In genomic region chr4:155831205-155831766, GRCm38 (mm10) we compare ENCODE assay signal across 8 mouse cellular contexts. TPM values are rescaled to one million over a fixed set of nuclear protein-coding genes. Genes with fewer than 3 reads are reported as not detected.
DNase-seq lines count a peak whose midpoint lies in the region; ATAC-seq and TF ChIP-seq lines count a peak whose summit lies in the region.

Aurkaip1 (plus strand) TSS chr4:155831272.

- peaks cover 37% of the 10 kb centered on the region for H3K4me1 ChIP-seq in erythroblast, embryonic 14.5 days (ENCODE audit: control insufficient read depth)
- H3K4me1 ChIP-seq in heart, embryonic 11.5 days (ENCODE audit: control insufficient read depth, insufficient read depth, low read length): peaks cover 10% of the 10 kb centered on the region
- peaks cover 22% of the 10 kb centered on the region for H3K4me1 ChIP-seq in kidney, embryonic 16.5 days (ENCODE audit: insufficient read depth, low read length)
- peaks cover 18% of the 10 kb centered on the region for H3K4me1 ChIP-seq in liver, adult 2 months (ENCODE audit: control insufficient read depth, insufficient read depth, low read length)

- H3K4me3 ChIP-seq in C2C12 (ENCODE audit: insufficient read depth, poor library complexity, severe bottlenecking) (peak within 1 kb of the TSS; percentile 74), myocyte (peak within 1 kb of the TSS; percentile 86)
- peak within 1 kb of the TSS; percentile 65 for H3K4me3 ChIP-seq in erythroblast, embryonic 14.5 days (replicated peaks)
- peak within 1 kb of the TSS; percentile 93 for H3K4me3 ChIP-seq in heart, embryonic 11.5 days (ENCODE audit: low read depth, low read length)
- peak within 1 kb of the TSS; percentile 93 for H3K4me3 ChIP-seq in kidney, embryonic 16.5 days (ENCODE audit: low read length)
- H3K4me3 ChIP-seq in liver, adult 2 months (ENCODE audit: insufficient read depth, low read depth, low read length): peak within 1 kb of the TSS; percentile 92

- peak; percentile 90 for ATAC-seq in heart, embryonic 11.5 days (replicated peaks; ENCODE audit: insufficient number of reproducible peaks, low FRiP score, low TSS enrichment)
- peak; percentile 94 for ATAC-seq in kidney, embryonic 16.5 days (ENCODE audit: low FRiP score, low TSS enrichment)

- H3K79me2 ChIP-seq in C2C12 (ENCODE audit: control insufficient read depth, insufficient read depth) (peaks cover 19% of the 10 kb centered on the region), myocyte (ENCODE audit: control insufficient read depth, insufficient read depth) (peaks cover 21% of the 10 kb centered on the region)
- peaks cover 8% of the 10 kb centered on the region; the same call in 1 of the 2 replicates for H3K79me2 ChIP-seq in liver, adult 2 months (ENCODE audit: control insufficient read depth, insufficient read depth, low read length)

- no peaks in the 10 kb centered on the region for H3K9me3 ChIP-seq in erythroblast, embryonic 14.5 days (ENCODE audit: control insufficient read depth, low read length)
- no peaks in the 10 kb centered on the region for H3K9me3 ChIP-seq in heart, embryonic 11.5 days (replicated peaks; ENCODE audit: control insufficient read depth, low read length)
- H3K9me3 ChIP-seq in kidney, embryonic 16.5 days (ENCODE audit: low read length): no peaks in the 10 kb centered on the region

- DNase-seq in brain, embryonic 14.5 days (ENCODE audit: low read depth): peak; percentile 99
- peak; percentile 88 for DNase-seq in liver, adult 2 months (ENCODE audit: extremely low read depth, low read depth, low spot score)
- DNase-seq in splenic B cell, adult 2 months (ENCODE audit: low read depth, low spot score): peak; percentile 96

- H3K4me2 ChIP-seq in heart, embryonic 11.5 days: peak within 1 kb of the TSS; percentile 96
- peak within 1 kb of the TSS; percentile 96 for H3K4me2 ChIP-seq in kidney, embryonic 16.5 days (replicated peaks; ENCODE audit: low read depth, low read length)
- peak within 1 kb of the TSS; percentile 88 for H3K4me2 ChIP-seq in myocyte (ENCODE audit: low read depth)

- TF ChIP-seq POLR2A in brain, embryonic 14.5 days (IDR thresholded peaks at IDR 0.05; ENCODE audit: borderline replicate concordance, extremely low read depth, insufficient read depth, insufficient read length, poor library complexity, severe bottlenecking): peak; percentile 46; the same call in 1 of the 2 replicates
- TF ChIP-seq POLR2A in liver, adult 2 months (IDR thresholded peaks at IDR 0.05; ENCODE audit: extremely low read depth, insufficient read depth, low read length): peak; percentile 73
- no peak for TF ChIP-seq POLR2A in myocyte (IDR thresholded peaks at IDR 0.05; ENCODE audit: insufficient read length, low read depth)

- H3ac ChIP-seq in C2C12 (ENCODE audit: control insufficient read depth, insufficient read length, low read depth) (peak within 1 kb of the TSS; percentile 93), myocyte (ENCODE audit: control insufficient read depth, insufficient read length) (peak within 1 kb of the TSS; percentile 29)

- H3K27me3 ChIP-seq in C2C12 (ENCODE audit: control insufficient read depth, insufficient read depth, insufficient read length) (no peaks in the 10 kb centered on the region), myocyte (ENCODE audit: control insufficient read depth, insufficient read depth, insufficient read length) (no peaks in the 10 kb centered on the region)
- H3K27me3 ChIP-seq in erythroblast, embryonic 14.5 days (ENCODE audit: control insufficient read depth): no peaks in the 10 kb centered on the region
- no peaks in the 10 kb centered on the region for H3K27me3 ChIP-seq in heart, embryonic 11.5 days (ENCODE audit: control insufficient read depth, insufficient read depth, low read length)
- H3K27me3 ChIP-seq in kidney, embryonic 16.5 days (ENCODE audit: insufficient read depth, low read length): no peaks in the 10 kb centered on the region
- H3K27me3 ChIP-seq in liver, adult 2 months (ENCODE audit: control insufficient read depth, insufficient read depth, low read length): no peaks in the 10 kb centered on the region
- H3K27me3 ChIP-seq in splenic B cell, adult 2 months (ENCODE audit: control insufficient read depth, insufficient read depth, low read length, poor library complexity, severe bottlenecking): no peaks in the 10 kb centered on the region

- TF ChIP-seq CTCF in C2C12 (IDR thresholded peaks at IDR 0.05; ENCODE audit: control insufficient read depth, insufficient read depth, insufficient read length): peak; percentile 94
- TF ChIP-seq CTCF in brain, embryonic 14.5 days (IDR thresholded peaks at IDR 0.05; ENCODE audit: borderline replicate concordance, extremely low read depth, insufficient read depth, insufficient read length): peak; percentile 92
- peak; percentile 87 for TF ChIP-seq CTCF in liver, adult 2 months (IDR thresholded peaks at IDR 0.05; ENCODE audit: low read depth, low read length)

- peaks cover 16% of the 10 kb centered on the region for H3K79me3 ChIP-seq in C2C12 (ENCODE audit: low read depth)

- H3K27ac ChIP-seq in heart, embryonic 11.5 days (ENCODE audit: low read depth, low read length): peak within 1 kb of the TSS; percentile 92
- H3K27ac ChIP-seq in kidney, embryonic 16.5 days (ENCODE audit: low read length): peak within 1 kb of the TSS; percentile 94
- H3K27ac ChIP-seq in liver, adult 2 months (replicated peaks; ENCODE audit: insufficient read depth, low read depth, low read length): peak within 1 kb of the TSS; percentile 76

- peaks cover 29% of the 10 kb centered on the region for H3K36me3 ChIP-seq in C2C12 (ENCODE audit: control insufficient read depth, insufficient read depth)
- peaks cover 51% of the 10 kb centered on the region for H3K36me3 ChIP-seq in erythroblast, embryonic 14.5 days (ENCODE audit: control insufficient read depth)
- H3K36me3 ChIP-seq in heart, embryonic 11.5 days (ENCODE audit: control insufficient read depth, insufficient read depth, low read length): peaks cover 8% of the 10 kb centered on the region
- 0 out of 2 replicates have a peak, but pooled peaks cover 11% of the 10 kb centered on the region for H3K36me3 ChIP-seq in kidney, embryonic 16.5 days (ENCODE audit: insufficient read depth, low read length)
- peaks cover 9% of the 10 kb centered on the region for H3K36me3 ChIP-seq in liver, adult 2 months (ENCODE audit: control insufficient read depth, insufficient read depth, low read length)
- H3K36me3 ChIP-seq in myocyte (ENCODE audit: control insufficient read depth, insufficient read depth): peaks cover 11% of the 10 kb centered on the region
- H3K36me3 ChIP-seq in splenic B cell, adult 2 months (ENCODE audit: control insufficient read depth, insufficient read depth, low read length, poor library complexity, severe bottlenecking): no peaks in the 10 kb centered on the region

- H3K9ac ChIP-seq in heart, embryonic 11.5 days (ENCODE audit: low read depth, low read length): peak within 1 kb of the TSS; percentile 84
- H3K9ac ChIP-seq in kidney, embryonic 16.5 days (replicated peaks; ENCODE audit: low read length): peak within 1 kb of the TSS; percentile 90
- H3K9ac ChIP-seq in liver, adult 2 months (ENCODE audit: low read depth, low read length): peak within 1 kb of the TSS; percentile 94

- under 1% methylated on average over 49 of the region's 49 CpGs for WGBS in heart, embryonic 11.5 days (ENCODE audit: insufficient replicate concordance)
- WGBS in kidney, embryonic 16.5 days: under 1% methylated on average over 49 of the region's 49 CpGs
- under 1% methylated on average over 49 of the region's 49 CpGs for WGBS in liver, adult 2 months

TF ChIP-seq in C2C12, 6 proteins besides CTCF, POLR2A, EP300 and RAD21:
- TF ChIP-seq MAX (IDR thresholded peaks at IDR 0.05): peak; percentile 37
- no peak for TF ChIP-seq MYOG (IDR thresholded peaks at IDR 0.05; ENCODE audit: control insufficient read depth, extremely low read depth, insufficient read length)
- no peak for TF ChIP-seq FOSL1 (IDR thresholded peaks at IDR 0.05; ENCODE audit: insufficient read depth, low read length, poor library complexity, severe bottlenecking)
- no peak for TF ChIP-seq USF1 (IDR thresholded peaks at IDR 0.05; ENCODE audit: low read depth)
- no peak for TF ChIP-seq CEBPB (IDR thresholded peaks at IDR 0.05; ENCODE audit: low read depth)
- no peak for TF ChIP-seq MYOD1 (IDR thresholded peaks at IDR 0.05; ENCODE audit: control insufficient read depth, insufficient read length, low read depth)

TF ChIP-seq in myocyte, 11 proteins besides CTCF, POLR2A, EP300 and RAD21:
- no peak for TF ChIP-seq REST (IDR thresholded peaks at IDR 0.05; ENCODE audit: insufficient read depth, insufficient read length)
- TF ChIP-seq POLR2AphosphoS2 (IDR thresholded peaks at IDR 0.05; ENCODE audit: insufficient read length, low read depth): peak; percentile 73
- peak in 1 of 3 experiments; percentile 27 for TF ChIP-seq MYOG (IDR thresholded peaks at IDR 0.05; ENCODE audit: control insufficient read depth in 1 of 3, insufficient read depth in 1 of 3, insufficient read length in 2 of 3, low read depth in 2 of 3)

RNA-seq across cellular contexts. Expression of gene Aurkaip1, which starts in this region (rescaled TPM):
- polyA plus RNA-seq in C2C12 (2012; fragmentation: generic; extraction: Trizol): 140 TPM
- polyA plus RNA-seq in brain, embryonic 14.5 days (2012; rRNA removed): 100 and 128 TPM in 2 replicates
- polyA plus RNA-seq in erythroblast, embryonic 14.5 days (2012): 28.2 and 40.5 TPM in 2 replicates
- 121 and 122 TPM in 2 replicates for polyA plus RNA-seq in heart, embryonic 11.5 days (2014; fragmentation: Nextera tagmentation; extraction: Ambion mirVana)
- 143 and 157 TPM in 2 replicates for polyA plus RNA-seq in kidney, embryonic 16.5 days (2015; fragmentation: Nextera tagmentation; extraction: Ambion mirVana)
- 140 and 151 TPM in 2 replicates for total RNA-seq in liver, adult 2 months (2014; rRNA removed)
- polyA plus RNA-seq in liver, adult 2 months (2012; rRNA removed): 141 and 154 TPM in 2 replicates
- 152 TPM for polyA plus RNA-seq in myocyte (2012; fragmentation: generic; extraction: Trizol)

Comparison
In these comparisons a context has a peak if more than half of its experiments do, and no peak if none do; other contexts are left out.
1. Peak in every context shown above with its lines: DNase-seq, ATAC-seq, H3K4me3 ChIP-seq and H3K27ac ChIP-seq.